Mouse (Mus musculus): Measurements from ENCODE around the gene Ptch2. TPM values are rescaled to one million over a fixed set of nuclear protein-coding genes. Genes with fewer than 3 reads are reported as not detected.
A peak's percentile ranks its signal among the peaks of the same experiment; 100 is the strongest.

Ptch2 gene
- polyA plus RNA-seq, 1 experiment, result 0.20 TPM

DNA sequence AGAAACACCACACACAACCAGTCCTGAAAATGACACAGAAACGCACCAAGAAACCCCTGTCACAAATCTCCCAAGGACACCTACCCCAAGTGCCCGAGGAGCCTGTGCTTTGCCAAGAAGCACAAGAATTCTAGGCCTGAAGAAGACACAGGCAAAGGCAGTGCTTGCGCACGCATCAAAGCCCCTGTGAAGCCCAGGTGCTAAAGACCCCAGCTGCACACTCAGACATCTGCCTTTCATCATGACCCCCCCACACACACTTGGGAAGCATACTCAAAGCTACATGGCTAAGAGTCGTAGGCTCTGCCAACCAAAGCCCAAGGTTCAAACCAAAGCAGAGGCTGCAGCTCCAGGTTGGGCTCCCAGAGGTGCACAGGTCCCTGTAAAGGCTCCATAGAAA, 19.7 kb downstream of the Ptch2 start:
- peaks cover 11% of the 10 kb centered on the region for H3K79me2 ChIP-seq (ENCODE audit: control insufficient read depth, insufficient read depth)
- peaks cover 6% of the 10 kb centered on the region for H3K79me3 ChIP-seq (ENCODE audit: low read depth)
- TF ChIP-seq MYOD1 (IDR thresholded peaks at IDR 0.05; ENCODE audit: control insufficient read depth, insufficient read length, low read depth), result no peak
- no peak for TF ChIP-seq MYOG (IDR thresholded peaks at IDR 0.05; ENCODE audit: control insufficient read depth, extremely low read depth, insufficient read length)
- TF ChIP-seq USF1 (IDR thresholded peaks at IDR 0.05; ENCODE audit: low read depth), result no peak
- no peak for TF ChIP-seq FOSL1 (IDR thresholded peaks at IDR 0.05; ENCODE audit: insufficient read depth, low read length, poor library complexity, severe bottlenecking)
- no peak for TF ChIP-seq CEBPB (IDR thresholded peaks at IDR 0.05; ENCODE audit: low read depth)
- TF ChIP-seq CTCF (IDR thresholded peaks at IDR 0.05; ENCODE audit: control insufficient read depth, insufficient read depth, insufficient read length), result no peak
- TF ChIP-seq MAX (IDR thresholded peaks at IDR 0.05), result no peak
- H3K36me3 ChIP-seq (ENCODE audit: control insufficient read depth, insufficient read depth), result peaks cover 12% of the 10 kb centered on the region
- no peak overlapping the region for H3K4me3 ChIP-seq (ENCODE audit: insufficient read depth, poor library complexity, severe bottlenecking)
- H3ac ChIP-seq (ENCODE audit: control insufficient read depth, insufficient read length, low read depth), result no peak overlapping the region
- H3K27me3 ChIP-seq (ENCODE audit: control insufficient read depth, insufficient read depth, insufficient read length), result no peaks in the 10 kb centered on the region

DNA sequence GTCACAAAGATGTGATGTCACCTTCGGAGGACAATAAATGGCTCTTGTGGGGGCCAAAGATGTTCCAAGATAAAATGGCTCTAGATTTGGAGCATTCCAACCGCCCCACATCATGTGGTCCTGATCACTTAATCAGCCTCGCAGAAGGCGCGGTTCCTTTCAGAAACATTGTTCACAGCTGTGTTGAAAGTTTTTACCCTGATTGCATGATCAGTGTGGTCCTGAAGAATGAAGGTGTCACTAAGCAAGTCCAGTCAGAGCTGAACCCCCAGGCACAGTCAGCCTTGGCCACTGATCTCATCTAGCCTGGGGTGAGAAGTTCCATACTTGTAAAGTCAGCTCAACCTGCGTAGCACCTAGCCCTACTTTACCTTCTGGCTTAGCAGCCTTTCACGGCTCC, 22.1 kb downstream of the Ptch2 start:
- Histone ChIP-seq H3K4me3 (ENCODE audit: insufficient read depth, poor library complexity, severe bottlenecking) (no peak overlapping the region), H3K27me3 (ENCODE audit: control insufficient read depth, insufficient read depth, insufficient read length) (no peaks in the 10 kb centered on the region), H3K79me3 (ENCODE audit: low read depth) (peaks cover 6% of the 10 kb centered on the region), H3K36me3 (ENCODE audit: control insufficient read depth, insufficient read depth) (peaks cover 12% of the 10 kb centered on the region), H3K79me2 (ENCODE audit: control insufficient read depth, insufficient read depth) (peaks cover 12% of the 10 kb centered on the region), H3ac (ENCODE audit: control insufficient read depth, insufficient read length, low read depth) (no peak overlapping the region)
- TF ChIP-seq FOSL1 (IDR thresholded peaks at IDR 0.05; ENCODE audit: insufficient read depth, low read length, poor library complexity, severe bottlenecking), result no peak
- TF ChIP-seq CEBPB (IDR thresholded peaks at IDR 0.05; ENCODE audit: low read depth), result peak; percentile 43

DNA sequence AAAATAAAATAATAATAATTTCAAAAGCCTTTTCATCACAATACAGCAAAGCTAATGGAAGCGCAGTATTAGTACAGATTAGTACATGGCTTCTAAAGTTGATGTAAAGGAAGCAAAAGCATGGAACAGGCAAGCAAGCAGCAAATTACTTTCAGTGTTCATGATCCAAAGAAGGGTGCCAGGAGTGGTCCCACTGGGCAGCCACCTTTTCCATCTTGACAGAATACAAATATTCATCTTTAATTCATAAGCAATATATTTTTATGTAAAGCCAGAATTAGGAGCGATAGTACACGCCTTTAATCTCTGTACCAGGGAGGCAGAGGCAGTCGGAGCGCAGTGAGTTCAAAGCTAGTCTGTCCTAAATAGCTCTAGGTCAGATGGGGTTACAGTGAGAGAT, 23.8 kb downstream of the Ptch2 start:
- H3K79me3 ChIP-seq (ENCODE audit: low read depth), result peaks cover 8% of the 10 kb centered on the region
- H3K27me3 ChIP-seq (ENCODE audit: control insufficient read depth, insufficient read depth, insufficient read length), result no peaks in the 10 kb centered on the region
- H3K79me2 ChIP-seq (ENCODE audit: control insufficient read depth, insufficient read depth), result peaks cover 29% of the 10 kb centered on the region
- H3K4me3 ChIP-seq (ENCODE audit: insufficient read depth, poor library complexity, severe bottlenecking), result peak overlapping the region; percentile 26
- peaks cover 18% of the 10 kb centered on the region for H3K36me3 ChIP-seq (ENCODE audit: control insufficient read depth, insufficient read depth)
- no peak overlapping the region for H3ac ChIP-seq (ENCODE audit: control insufficient read depth, insufficient read length, low read depth)
- no peak for TF ChIP-seq CEBPB (IDR thresholded peaks at IDR 0.05; ENCODE audit: low read depth)
- TF ChIP-seq MYOD1 (IDR thresholded peaks at IDR 0.05; ENCODE audit: control insufficient read depth, insufficient read length, low read depth), result no peak
- no peak for TF ChIP-seq USF1 (IDR thresholded peaks at IDR 0.05; ENCODE audit: low read depth)
- TF ChIP-seq MAX (IDR thresholded peaks at IDR 0.05), result no peak
- TF ChIP-seq FOSL1 (IDR thresholded peaks at IDR 0.05; ENCODE audit: insufficient read depth, low read length, poor library complexity, severe bottlenecking), result no peak
- no peak for TF ChIP-seq CTCF (IDR thresholded peaks at IDR 0.05; ENCODE audit: control insufficient read depth, insufficient read depth, insufficient read length)
- TF ChIP-seq MYOG (IDR thresholded peaks at IDR 0.05; ENCODE audit: control insufficient read depth, extremely low read depth, insufficient read length), result no peak

DNA sequence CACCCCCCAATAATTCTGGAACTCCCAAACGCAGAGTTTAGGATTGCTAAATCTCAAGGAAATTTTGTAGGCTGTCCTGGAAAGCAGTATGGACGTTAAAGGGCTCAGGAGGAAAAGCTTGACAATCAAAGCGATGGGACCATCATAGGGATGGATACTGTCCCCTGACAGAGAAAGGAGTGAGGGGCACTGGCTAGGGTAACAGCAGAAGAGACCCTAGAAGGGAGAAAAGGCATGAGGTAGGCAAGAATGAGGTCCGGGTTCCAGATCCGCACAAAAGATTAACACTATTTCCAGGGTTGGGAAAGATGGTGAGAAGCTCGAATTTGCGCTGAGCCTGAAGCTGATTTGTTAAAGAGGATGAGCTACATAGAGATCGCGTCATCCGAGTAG, 24.2 kb downstream of the Ptch2 start:
- H3K36me3 ChIP-seq (ENCODE audit: control insufficient read depth, insufficient read depth), result peaks cover 18% of the 10 kb centered on the region
- H3ac ChIP-seq (ENCODE audit: control insufficient read depth, insufficient read length, low read depth), result peak overlapping the region; percentile 62
- H3K79me3 ChIP-seq (ENCODE audit: low read depth), result peaks cover 8% of the 10 kb centered on the region
- peaks cover 30% of the 10 kb centered on the region for H3K79me2 ChIP-seq (ENCODE audit: control insufficient read depth, insufficient read depth)
- no peaks in the 10 kb centered on the region for H3K27me3 ChIP-seq (ENCODE audit: control insufficient read depth, insufficient read depth, insufficient read length)
- peak overlapping the region; percentile 26 for H3K4me3 ChIP-seq (ENCODE audit: insufficient read depth, poor library complexity, severe bottlenecking)
- no peak for TF ChIP-seq CTCF (IDR thresholded peaks at IDR 0.05; ENCODE audit: control insufficient read depth, insufficient read depth, insufficient read length)
- no peak for TF ChIP-seq MYOD1 (IDR thresholded peaks at IDR 0.05; ENCODE audit: control insufficient read depth, insufficient read length, low read depth)
- no peak for TF ChIP-seq MAX (IDR thresholded peaks at IDR 0.05)
- TF ChIP-seq MYOG (IDR thresholded peaks at IDR 0.05; ENCODE audit: control insufficient read depth, extremely low read depth, insufficient read length), result no peak

DNA sequence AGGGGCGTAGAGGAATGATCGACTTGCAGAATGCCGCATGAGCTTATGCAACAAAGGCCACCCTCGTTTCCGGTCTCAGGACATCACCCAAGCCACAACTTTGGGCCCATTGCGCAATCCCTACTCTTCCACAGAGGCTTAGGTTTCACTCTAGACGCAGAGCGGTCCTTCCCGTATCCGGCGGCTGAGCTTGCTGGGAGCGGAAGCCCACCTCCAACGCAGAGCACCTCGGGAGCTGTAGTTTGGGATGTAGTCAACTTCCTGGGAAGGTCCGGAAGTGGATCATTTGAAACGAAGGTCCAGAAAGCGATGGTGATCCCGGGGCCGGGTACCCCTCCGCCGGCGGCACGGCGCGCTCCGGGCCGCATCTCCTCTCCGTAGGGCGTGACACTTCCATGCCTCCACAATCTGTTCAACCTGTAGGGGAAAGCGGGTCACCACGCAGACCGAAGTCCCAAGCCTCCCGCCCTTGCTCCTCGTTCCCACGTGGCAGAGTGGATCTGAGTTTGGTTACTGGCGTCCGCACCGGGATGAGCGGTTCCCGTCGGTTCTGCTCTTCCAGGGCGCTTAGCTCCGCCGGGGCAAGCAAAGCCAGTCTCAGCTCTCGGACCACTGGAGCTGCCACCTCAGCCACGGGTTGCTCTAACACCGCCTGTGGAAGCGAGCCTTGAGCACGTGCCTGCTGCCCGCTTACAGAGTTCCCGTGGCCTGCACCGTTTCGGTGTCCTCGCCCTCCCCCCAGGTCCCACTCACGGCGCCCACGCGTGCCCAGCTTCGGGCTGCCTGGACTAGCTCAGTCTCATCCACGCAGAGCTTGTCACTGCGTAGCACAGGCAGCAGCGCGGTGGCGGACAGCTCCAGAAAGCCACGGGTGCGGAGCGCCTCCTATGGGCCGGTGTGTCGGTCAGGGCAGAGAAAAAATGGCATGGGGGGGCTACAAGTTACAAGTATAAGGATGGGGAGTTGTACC, 24.9 kb downstream of the Ptch2 start:
- TF ChIP-seq FOSL1 (IDR thresholded peaks at IDR 0.05; ENCODE audit: insufficient read depth, low read length, poor library complexity, severe bottlenecking) (no peak), CTCF (IDR thresholded peaks at IDR 0.05; ENCODE audit: control insufficient read depth, insufficient read depth, insufficient read length) (peak; percentile 77), CEBPB (IDR thresholded peaks at IDR 0.05; ENCODE audit: low read depth) (peak; percentile 100), MYOG (IDR thresholded peaks at IDR 0.05; ENCODE audit: control insufficient read depth, extremely low read depth, insufficient read length) (no peak), MYOD1 (IDR thresholded peaks at IDR 0.05; ENCODE audit: control insufficient read depth, insufficient read length, low read depth) (no peak), USF1 (IDR thresholded peaks at IDR 0.05; ENCODE audit: low read depth) (no peak), MAX (IDR thresholded peaks at IDR 0.05) (peak; percentile 73)
- no peaks in the 10 kb centered on the region for H3K27me3 ChIP-seq (ENCODE audit: control insufficient read depth, insufficient read depth, insufficient read length)
- H3K4me3 ChIP-seq (ENCODE audit: insufficient read depth, poor library complexity, severe bottlenecking), result peak overlapping the region; percentile 72
- H3K79me3 ChIP-seq (ENCODE audit: low read depth), result peaks cover 8% of the 10 kb centered on the region
- peaks cover 18% of the 10 kb centered on the region for H3K36me3 ChIP-seq (ENCODE audit: control insufficient read depth, insufficient read depth)
- peak overlapping the region; percentile 85 for H3ac ChIP-seq (ENCODE audit: control insufficient read depth, insufficient read length, low read depth)
- H3K79me2 ChIP-seq (ENCODE audit: control insufficient read depth, insufficient read depth), result peaks cover 30% of the 10 kb centered on the region
